Mouse (Mus musculus): ENCODE results near the gene Krt83. TPM values are rescaled to one million over a fixed set of nuclear protein-coding genes. Genes with fewer than 3 reads are reported as not detected.
A peak's percentile ranks its signal among the peaks of the same experiment; 100 is the strongest.

Krt83 gene
- polyA plus RNA-seq, 1 experiment from 2014 or later, result not detected

DNA sequence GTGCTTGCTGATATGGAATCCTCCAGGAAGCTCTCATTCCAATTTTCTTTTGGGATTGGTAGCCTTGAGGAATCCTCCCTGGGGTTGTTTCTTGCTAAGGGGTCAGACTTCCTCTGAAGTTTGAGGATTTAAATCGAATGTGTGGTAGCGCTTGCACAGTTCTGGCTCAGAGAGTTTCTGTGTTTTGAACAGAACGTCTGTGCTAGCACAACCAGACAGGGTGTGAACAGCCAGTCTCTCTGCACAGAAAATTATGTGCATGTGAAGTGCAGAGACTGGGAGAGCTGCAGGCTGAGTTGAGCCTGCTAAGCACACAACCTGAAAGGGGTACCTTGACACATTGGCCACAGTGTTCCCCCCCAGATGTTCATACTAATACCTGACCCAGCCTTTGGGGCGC lies 50.5 kb downstream of the Krt83 start:
- H3K27me3 ChIP-seq (ENCODE audit: control insufficient read depth, insufficient read depth, low read length), result peaks cover 17% of the 10 kb centered on the region
- no peak overlapping the region for H3K4me3 ChIP-seq (ENCODE audit: low read depth, low read length)
- H3K36me3 ChIP-seq (replicated peaks; ENCODE audit: control insufficient read depth, insufficient read depth, low read depth, low read length), result no peaks in the 10 kb centered on the region
- WGBS, result 73% methylated on average over 4 of the region's 4 CpGs
- no peak overlapping the region for H3K9ac ChIP-seq (replicated peaks; ENCODE audit: low read length)
- DNase-seq (ENCODE audit: low spot score) (no peak), ATAC-seq (replicated peaks; ENCODE audit: insufficient number of reproducible peaks, low FRiP score, low TSS enrichment, low read depth) (no peak)
- no peak overlapping the region for H3K27ac ChIP-seq (replicated peaks; ENCODE audit: low read depth, low read length)
- H3K4me2 ChIP-seq (ENCODE audit: low read depth, low read length), result no peak overlapping the region
- no peaks in the 10 kb centered on the region for H3K9me3 ChIP-seq (replicated peaks; ENCODE audit: control insufficient read depth, low read length)
- H3K4me1 ChIP-seq (ENCODE audit: control insufficient read depth, insufficient read depth, low read length), result no peaks in the 10 kb centered on the region

DNA sequence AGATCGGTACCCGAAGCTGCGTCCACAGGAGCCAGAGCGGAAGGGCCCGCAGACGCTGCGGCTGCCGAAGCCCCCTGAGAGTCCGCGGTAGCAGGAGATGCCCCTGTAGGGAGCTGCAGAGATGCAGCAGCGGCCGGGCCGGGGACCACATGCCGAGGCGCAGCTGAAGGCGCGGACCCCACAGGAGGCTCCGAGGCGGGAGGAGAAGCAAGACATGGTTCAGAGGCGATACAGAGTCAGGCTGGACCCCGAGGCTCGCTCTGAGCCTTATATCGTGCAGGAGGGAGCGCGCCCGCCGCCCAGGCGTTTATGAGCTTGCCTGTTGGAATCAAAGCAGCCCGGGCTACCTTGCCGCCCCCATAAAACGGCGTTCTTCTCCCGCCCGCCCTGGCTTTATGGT lies 52.8 kb downstream of the Krt83 start, which contains the start of gene Krt87:
Gene Krt87 (minus strand): TSS at position 250 of the 400 bp plus-strand sequence.
- Histone ChIP-seq H3K9ac (replicated peaks; ENCODE audit: low read length) (peak within 1 kb of the TSS; percentile 37; the same call in 1 of the 2 replicates), H3K27ac (replicated peaks; ENCODE audit: low read depth, low read length) (no peak within 1 kb of the TSS), H3K4me2 (ENCODE audit: low read depth, low read length) (peak within 1 kb of the TSS; percentile 46), H3K4me3 (ENCODE audit: low read depth, low read length) (peak within 1 kb of the TSS; percentile 18), H3K4me1 (ENCODE audit: control insufficient read depth, insufficient read depth, low read length) (no peaks in the 10 kb centered on the region), H3K36me3 (replicated peaks; ENCODE audit: control insufficient read depth, insufficient read depth, low read depth, low read length) (no peaks in the 10 kb centered on the region), H3K9me3 (replicated peaks; ENCODE audit: control insufficient read depth, low read length) (no peaks in the 10 kb centered on the region), H3K27me3 (ENCODE audit: control insufficient read depth, insufficient read depth, low read length) (peaks cover 17% of the 10 kb centered on the region)
- WGBS, result 1% methylated on average over 34 of the region's 34 CpGs
- ATAC-seq (replicated peaks; ENCODE audit: insufficient number of reproducible peaks, low FRiP score, low TSS enrichment, low read depth) (peak; percentile 52; the same call in 1 of the 2 replicates), DNase-seq (ENCODE audit: low spot score) (peak; percentile 39)

DNA sequence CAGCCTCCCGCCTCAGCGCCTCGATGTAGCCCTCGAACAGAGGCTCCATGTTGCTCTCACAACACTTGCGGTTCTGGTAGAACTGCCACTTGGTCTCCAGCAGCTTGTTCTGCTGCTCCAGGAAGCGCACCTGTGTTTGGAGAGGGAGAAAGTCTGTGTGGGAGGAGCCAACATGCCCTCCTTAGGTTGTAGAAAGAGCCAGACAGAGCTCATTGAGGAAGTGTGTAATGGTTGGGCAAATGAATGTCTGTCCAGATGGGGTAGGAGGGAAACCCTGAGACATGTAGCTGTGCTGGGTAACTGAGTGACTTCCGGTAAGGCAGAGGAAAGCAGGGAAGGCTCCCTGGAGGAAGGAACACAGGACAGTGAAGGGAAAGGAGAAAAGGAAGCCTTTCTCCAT lies 54.7 kb downstream of the Krt83 start:
- 87% methylated on average over 7 of the region's 7 CpGs for WGBS
- H3K36me3 ChIP-seq (replicated peaks; ENCODE audit: control insufficient read depth, insufficient read depth, low read depth, low read length), result no peaks in the 10 kb centered on the region
- no peaks in the 10 kb centered on the region for H3K9me3 ChIP-seq (replicated peaks; ENCODE audit: control insufficient read depth, low read length)
- H3K4me3 ChIP-seq (ENCODE audit: low read depth, low read length), result no peak overlapping the region
- H3K4me1 ChIP-seq (ENCODE audit: control insufficient read depth, insufficient read depth, low read length), result no peaks in the 10 kb centered on the region
- no peak for DNase-seq (ENCODE audit: low spot score)
- no peak overlapping the region for H3K4me2 ChIP-seq (ENCODE audit: low read depth, low read length)
- H3K27ac ChIP-seq (replicated peaks; ENCODE audit: low read depth, low read length), result no peak overlapping the region
- no peak overlapping the region for H3K9ac ChIP-seq (replicated peaks; ENCODE audit: low read length)
- no peak for ATAC-seq (replicated peaks; ENCODE audit: insufficient number of reproducible peaks, low FRiP score, low TSS enrichment, low read depth)
- peaks cover 17% of the 10 kb centered on the region for H3K27me3 ChIP-seq (ENCODE audit: control insufficient read depth, insufficient read depth, low read length)

Other genes starting within 250 kb of the Krt83 start
- gene Nr4a1, start 237.2 kb downstream of the Krt83 start, polyA plus RNA-seq (2014; fragmentation: Nextera tagmentation; extraction: Ambion mirVana), result 2.2 and 3.0 TPM in 2 replicates
- 63.8 and 65.8 TPM in 2 replicates for gene Atg101, start 207.2 kb downstream of the Krt83 start, polyA plus RNA-seq (2014; fragmentation: Nextera tagmentation; extraction: Ambion mirVana)
- gene 6030408B16Rik, start 198.3 kb downstream of the Krt83 start, polyA plus RNA-seq (2014; fragmentation: Nextera tagmentation; extraction: Ambion mirVana), result 1.6 and 1.7 TPM in 2 replicates
- 0.31 TPM in 1 of 2 replicates, not detected in the other for gene Krt80, start 121.3 kb downstream of the Krt83 start, polyA plus RNA-seq (2014; fragmentation: Nextera tagmentation; extraction: Ambion mirVana)
- gene Krt7, start 80.5 kb downstream of the Krt83 start, polyA plus RNA-seq (2014; fragmentation: Nextera tagmentation; extraction: Ambion mirVana), result 9.4 and 11.2 TPM in 2 replicates
- 0.27 TPM in 1 of 2 replicates, not detected in the other for gene Krt87, start 52.7 kb downstream of the Krt83 start, polyA plus RNA-seq (2014; fragmentation: Nextera tagmentation; extraction: Ambion mirVana)
- gene Krt88, start 43.8 kb downstream of the Krt83 start, polyA plus RNA-seq (2014; fragmentation: Nextera tagmentation; extraction: Ambion mirVana), result not detected in 2 replicates
- not detected in 2 replicates for gene Krt81, start 27.8 kb downstream of the Krt83 start, polyA plus RNA-seq (2014; fragmentation: Nextera tagmentation; extraction: Ambion mirVana)
- not detected in 2 replicates for gene Krt86, start 18.0 kb downstream of the Krt83 start, polyA plus RNA-seq (2014; fragmentation: Nextera tagmentation; extraction: Ambion mirVana)
- gene Gm49425, start 25.7 kb upstream of the Krt83 start, polyA plus RNA-seq (2014; fragmentation: Nextera tagmentation; extraction: Ambion mirVana), result not detected in 2 replicates
- not detected in 2 replicates for gene Krt84, start 41.3 kb upstream of the Krt83 start, polyA plus RNA-seq (2014; fragmentation: Nextera tagmentation; extraction: Ambion mirVana)
- not detected in 2 replicates for gene Krt82, start 59.2 kb upstream of the Krt83 start, polyA plus RNA-seq (2014; fragmentation: Nextera tagmentation; extraction: Ambion mirVana)
- gene Krt90, start 71.4 kb upstream of the Krt83 start, polyA plus RNA-seq (2014; fragmentation: Nextera tagmentation; extraction: Ambion mirVana), result 0.36 and 0.89 TPM in 2 replicates
- 0.06 and 0.17 TPM in 2 replicates for gene Krt75, start 82.4 kb upstream of the Krt83 start, polyA plus RNA-seq (2014; fragmentation: Nextera tagmentation; extraction: Ambion mirVana)
- not detected in 2 replicates for gene Gm5414, start 136.7 kb upstream of the Krt83 start, polyA plus RNA-seq (2014; fragmentation: Nextera tagmentation; extraction: Ambion mirVana)
- gene Gm5478, start 155.9 kb upstream of the Krt83 start, polyA plus RNA-seq (2014; fragmentation: Nextera tagmentation; extraction: Ambion mirVana), result not detected in 2 replicates
- gene Krt6b, start 188.8 kb upstream of the Krt83 start, polyA plus RNA-seq (2014; fragmentation: Nextera tagmentation; extraction: Ambion mirVana), result not detected in 2 replicates
- 0.18 and 0.31 TPM in 2 replicates for gene Krt6a, start 202.8 kb upstream of the Krt83 start, polyA plus RNA-seq (2014; fragmentation: Nextera tagmentation; extraction: Ambion mirVana)
- gene Krt5, start 221.4 kb upstream of the Krt83 start, polyA plus RNA-seq (2014; fragmentation: Nextera tagmentation; extraction: Ambion mirVana), result 6.6 and 7.3 TPM in 2 replicates

Data from embryonic facial prominence, embryonic 11.5 days (tissue).